Mouse (Mus musculus): ENCODE results near the gene Tbcel. TPM values are rescaled to one million over a fixed set of nuclear protein-coding genes. Genes with fewer than 3 reads are reported as not detected.

Tbcel gene
- polyA plus RNA-seq, 1 experiment from 2014 or later, result 4.8 TPM

GRCm38 (mm10) chr9:42471214-42471613 is 36.4 kb downstream of the Tbcel start:
- peak overlapping the region; percentile 78 for H3K27ac ChIP-seq (ENCODE audit: low read length)
- WGBS, result 29% methylated on average over 4 of the region's 4 CpGs

DNA sequence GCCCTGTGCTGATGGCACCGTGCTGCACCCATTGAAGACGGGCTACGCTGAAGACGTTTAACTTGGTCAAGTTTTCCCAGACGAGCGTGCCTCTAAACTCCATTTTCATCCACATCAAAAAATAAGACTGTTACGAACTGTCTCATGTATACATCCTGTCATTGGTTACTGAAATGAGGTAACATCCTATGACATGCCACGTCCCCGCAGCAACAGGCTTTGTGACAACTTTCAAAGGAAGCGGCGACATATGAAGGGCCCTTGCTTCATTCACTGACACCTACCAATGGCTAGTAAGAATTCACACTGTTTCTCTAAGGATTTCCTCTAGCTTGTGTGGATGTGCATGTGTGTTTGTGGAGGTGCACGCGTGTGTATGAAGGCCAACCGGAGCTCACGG is 38.3 kb downstream of the Tbcel start:
- H3K4me3 ChIP-seq (ENCODE audit: low read length), result no peak overlapping the region
- WGBS, result 87% methylated on average over 15 of the region's 15 CpGs
- no peak overlapping the region for H3K4me2 ChIP-seq (ENCODE audit: low read depth, low read length)
- no peaks in the 10 kb centered on the region for H3K9me3 ChIP-seq (ENCODE audit: control insufficient read depth, low read length)
- no peak overlapping the region for H3K27ac ChIP-seq (ENCODE audit: low read length)
- H3K36me3 ChIP-seq (ENCODE audit: control insufficient read depth, insufficient read depth, low read length), result no peaks in the 10 kb centered on the region
- H3K4me1 ChIP-seq (replicated peaks; ENCODE audit: control insufficient read depth, insufficient read depth, low read length), result peaks cover 28% of the 10 kb centered on the region
- ATAC-seq (ENCODE audit: low read depth), result no peak
- no peak overlapping the region for H3K9ac ChIP-seq (ENCODE audit: low read length)
- no peaks in the 10 kb centered on the region for H3K27me3 ChIP-seq (ENCODE audit: control insufficient read depth, insufficient read depth, low read depth, low read length)

More at GRCm38 (mm10) chr9:42471214-42471613, 36.4 kb downstream of the Tbcel start:
- no peaks in the 10 kb centered on the region for H3K9me3 ChIP-seq (ENCODE audit: control insufficient read depth, low read length)
- peak; percentile 64 for ATAC-seq (ENCODE audit: low read depth)
- peaks cover 20% of the 10 kb centered on the region for H3K4me1 ChIP-seq (replicated peaks; ENCODE audit: control insufficient read depth, insufficient read depth, low read length)
- peak overlapping the region; percentile 63 for H3K4me3 ChIP-seq (ENCODE audit: low read length)
- H3K36me3 ChIP-seq (ENCODE audit: control insufficient read depth, insufficient read depth, low read length), result no peaks in the 10 kb centered on the region
- peak overlapping the region; percentile 70 for H3K4me2 ChIP-seq (ENCODE audit: low read depth, low read length)
- H3K27me3 ChIP-seq (ENCODE audit: control insufficient read depth, insufficient read depth, low read depth, low read length), result no peaks in the 10 kb centered on the region
- H3K9ac ChIP-seq (ENCODE audit: low read length), result peak overlapping the region; percentile 80

DNA sequence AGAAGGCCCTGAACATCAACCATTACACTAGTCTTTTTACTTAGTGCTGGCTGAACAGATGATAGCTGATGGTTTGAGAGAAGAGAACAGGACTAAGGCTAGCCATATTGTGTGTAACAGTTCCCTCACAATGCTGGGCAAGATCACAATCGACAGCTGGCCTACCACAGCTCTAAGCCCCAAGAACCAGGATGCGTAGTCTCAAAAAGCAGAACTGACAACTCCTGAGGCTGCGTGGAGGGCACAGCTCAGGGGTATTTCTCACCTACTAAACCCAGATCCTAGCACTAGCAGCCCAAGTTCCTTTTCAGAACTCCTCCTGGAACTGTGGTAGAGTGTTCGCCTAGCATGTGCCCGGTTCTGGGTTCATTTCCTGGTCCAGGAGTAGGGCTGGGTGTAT is 39.2 kb downstream of the Tbcel start:
- H3K27me3 ChIP-seq (ENCODE audit: control insufficient read depth, insufficient read depth, low read depth, low read length), result no peaks in the 10 kb centered on the region
- H3K4me2 ChIP-seq (ENCODE audit: low read depth, low read length), result no peak overlapping the region
- H3K9ac ChIP-seq (ENCODE audit: low read length), result no peak overlapping the region
- H3K9me3 ChIP-seq (ENCODE audit: control insufficient read depth, low read length), result no peaks in the 10 kb centered on the region
- ATAC-seq (ENCODE audit: low read depth), result no peak
- peaks cover 35% of the 10 kb centered on the region for H3K4me1 ChIP-seq (replicated peaks; ENCODE audit: control insufficient read depth, insufficient read depth, low read length)
- no peak overlapping the region for H3K27ac ChIP-seq (ENCODE audit: low read length)
- 90% methylated on average over 5 of the region's 5 CpGs for WGBS
- H3K4me3 ChIP-seq (ENCODE audit: low read length), result no peak overlapping the region
- no peaks in the 10 kb centered on the region for H3K36me3 ChIP-seq (ENCODE audit: control insufficient read depth, insufficient read depth, low read length)

- no peaks in the 10 kb centered on the region for H3K27me3 ChIP-seq (ENCODE audit: control insufficient read depth, insufficient read depth, low read depth, low read length)
- H3K4me1 ChIP-seq (replicated peaks; ENCODE audit: control insufficient read depth, insufficient read depth, low read length), result peaks cover 41% of the 10 kb centered on the region
- no peak overlapping the region for H3K27ac ChIP-seq (ENCODE audit: low read length)
- H3K4me2 ChIP-seq (ENCODE audit: low read depth, low read length), result no peak overlapping the region
- ATAC-seq (ENCODE audit: low read depth), result peak; percentile 43; the same call in 1 of the 2 replicates
- WGBS, result 31% methylated on average over 12 of the region's 12 CpGs
- no peaks in the 10 kb centered on the region for H3K36me3 ChIP-seq (ENCODE audit: control insufficient read depth, insufficient read depth, low read length)
- H3K4me3 ChIP-seq (ENCODE audit: low read length), result no peak overlapping the region
- H3K9me3 ChIP-seq (ENCODE audit: control insufficient read depth, low read length), result no peaks in the 10 kb centered on the region
- no peak overlapping the region for H3K9ac ChIP-seq (ENCODE audit: low read length)
These were observed 40.3 kb downstream of the Tbcel start for GRCm38 (mm10) chr9:42467116-42467815.

- H3K27me3 ChIP-seq (ENCODE audit: control insufficient read depth, insufficient read depth, low read depth, low read length), result no peaks in the 10 kb centered on the region
- no peak overlapping the region for H3K4me2 ChIP-seq (ENCODE audit: low read depth, low read length)
- no peak for ATAC-seq (ENCODE audit: low read depth)
These were observed 41.9 kb downstream of the Tbcel start for GRCm38 (mm10) chr9:42465661-42466091.

GRCm38 (mm10) chr9:42464181-42464580 is 43.4 kb downstream of the Tbcel start:
- H3K9ac ChIP-seq (ENCODE audit: low read length), result no peak overlapping the region
- peak overlapping the region; percentile 21; the same call in 1 of the 2 replicates for H3K27ac ChIP-seq (ENCODE audit: low read length)
- H3K9me3 ChIP-seq (ENCODE audit: control insufficient read depth, low read length), result no peaks in the 10 kb centered on the region
- no peaks in the 10 kb centered on the region for H3K27me3 ChIP-seq (ENCODE audit: control insufficient read depth, insufficient read depth, low read depth, low read length)
- WGBS, result 82% methylated on average over 9 of the region's 9 CpGs
- H3K4me3 ChIP-seq (ENCODE audit: low read length), result no peak overlapping the region
- no peak overlapping the region for H3K4me2 ChIP-seq (ENCODE audit: low read depth, low read length)
- no peak for ATAC-seq (ENCODE audit: low read depth)
- peaks cover 52% of the 10 kb centered on the region for H3K4me1 ChIP-seq (replicated peaks; ENCODE audit: control insufficient read depth, insufficient read depth, low read length)
- no peaks in the 10 kb centered on the region for H3K36me3 ChIP-seq (ENCODE audit: control insufficient read depth, insufficient read depth, low read length)

More at GRCm38 (mm10) chr9:42465661-42466091, 41.9 kb downstream of the Tbcel start:
- Histone ChIP-seq H3K27ac (ENCODE audit: low read length) (0 out of 2 replicates have a peak overlapping the region, but pooled peaks have one; percentile 20), H3K9me3 (ENCODE audit: control insufficient read depth, low read length) (no peaks in the 10 kb centered on the region), H3K4me1 (replicated peaks; ENCODE audit: control insufficient read depth, insufficient read depth, low read length) (peaks cover 46% of the 10 kb centered on the region), H3K36me3 (ENCODE audit: control insufficient read depth, insufficient read depth, low read length) (no peaks in the 10 kb centered on the region), H3K4me3 (ENCODE audit: low read length) (no peak overlapping the region), H3K9ac (ENCODE audit: low read length) (no peak overlapping the region)
- 44% methylated on average over 5 of the region's 5 CpGs for WGBS

DNA sequence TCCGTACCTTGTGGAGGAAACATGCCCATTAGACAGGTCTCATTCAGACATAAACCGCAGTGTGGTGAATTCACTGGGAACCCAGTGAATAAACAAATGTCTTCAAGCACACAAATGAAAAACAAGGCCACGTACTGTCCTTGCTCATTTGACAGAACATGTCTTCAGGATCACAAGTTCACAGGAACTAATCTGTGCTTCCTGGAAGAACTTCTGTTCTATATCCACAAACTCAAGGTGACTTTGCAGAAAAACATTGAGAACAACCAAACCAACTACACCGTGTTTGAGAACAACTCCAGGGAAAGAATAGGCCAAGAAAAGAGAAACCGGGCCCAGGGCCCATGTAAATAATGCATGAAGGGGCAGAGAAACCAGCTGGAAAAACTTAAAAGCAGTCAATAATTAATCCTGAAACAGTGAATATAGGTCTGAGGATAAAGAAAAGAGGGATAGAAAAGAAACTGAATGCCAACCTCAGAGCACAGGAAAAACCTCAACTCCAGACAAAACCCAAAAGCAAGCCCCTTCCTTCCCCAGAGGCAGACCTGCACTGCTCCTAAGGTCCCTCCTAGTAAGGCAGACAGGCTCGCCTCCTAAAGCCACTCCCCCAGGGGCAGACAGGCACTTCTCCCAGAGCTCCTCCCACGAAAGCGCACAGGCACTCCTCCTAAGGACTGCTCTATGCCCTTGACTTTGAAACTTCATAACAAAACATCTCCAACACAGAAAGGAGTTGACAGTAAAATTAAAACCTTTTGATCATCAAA is 44.2 kb downstream of the Tbcel start:
- Histone ChIP-seq H3K4me3 (ENCODE audit: low read length) (peak overlapping the region; percentile 10; the same call in 1 of the 2 replicates), H3K27me3 (ENCODE audit: control insufficient read depth, insufficient read depth, low read depth, low read length) (no peaks in the 10 kb centered on the region)
- peak; percentile 90 for ATAC-seq (ENCODE audit: low read depth)

DNA sequence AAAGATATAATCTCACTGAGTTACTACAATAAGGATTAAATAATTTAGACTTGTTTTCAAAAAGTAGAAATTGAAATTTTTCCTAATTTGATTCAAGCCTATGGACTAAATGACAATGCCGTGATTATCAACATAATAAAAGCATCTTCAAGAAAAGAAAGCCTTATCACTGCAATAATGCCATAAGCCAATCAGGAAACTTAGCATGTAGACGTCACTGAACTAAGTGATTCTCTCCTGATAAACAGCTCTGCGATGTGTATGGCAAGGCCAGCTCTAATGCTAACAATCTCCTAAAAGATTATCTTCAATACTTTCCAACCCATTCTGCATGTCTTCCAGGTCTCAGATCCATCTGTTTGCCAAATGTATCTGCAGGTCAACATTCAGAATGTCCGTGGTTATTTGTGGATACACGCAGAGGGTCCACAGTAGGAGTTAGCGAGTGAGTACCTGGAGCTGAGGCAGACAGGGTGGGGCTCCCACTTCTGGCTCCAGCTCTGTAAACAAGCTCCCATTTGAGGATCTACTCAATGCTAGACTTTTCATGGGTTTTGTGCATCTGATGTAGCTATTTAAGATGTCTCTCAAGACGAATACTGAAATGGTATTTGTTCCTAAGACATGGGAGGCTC is 44.9 kb downstream of the Tbcel start:
- no peaks in the 10 kb centered on the region for H3K9me3 ChIP-seq (ENCODE audit: control insufficient read depth, low read length)
- WGBS, result 66% methylated on average over 7 of the region's 7 CpGs
- 0 out of 2 replicates have a peak overlapping the region, but pooled peaks have one; percentile 21 for H3K4me2 ChIP-seq (ENCODE audit: low read depth, low read length)
- H3K4me3 ChIP-seq (ENCODE audit: low read length), result no peak overlapping the region
- no peaks in the 10 kb centered on the region for H3K27me3 ChIP-seq (ENCODE audit: control insufficient read depth, insufficient read depth, low read depth, low read length)
- no peak for ATAC-seq (ENCODE audit: low read depth)
- H3K27ac ChIP-seq (ENCODE audit: low read length), result peak overlapping the region; percentile 84
- no peaks in the 10 kb centered on the region for H3K36me3 ChIP-seq (ENCODE audit: control insufficient read depth, insufficient read depth, low read length)
- no peak overlapping the region for H3K9ac ChIP-seq (ENCODE audit: low read length)
- H3K4me1 ChIP-seq (replicated peaks; ENCODE audit: control insufficient read depth, insufficient read depth, low read length), result peaks cover 54% of the 10 kb centered on the region

More for the DNA sequence above, 44.2 kb downstream of the Tbcel start:
- Histone ChIP-seq H3K4me2 (ENCODE audit: low read depth, low read length) (peak overlapping the region; percentile 21; the same call in 1 of the 2 replicates), H3K4me1 (replicated peaks; ENCODE audit: control insufficient read depth, insufficient read depth, low read length) (peaks cover 56% of the 10 kb centered on the region), H3K9ac (ENCODE audit: low read length) (no peak overlapping the region), H3K9me3 (ENCODE audit: control insufficient read depth, low read length) (no peaks in the 10 kb centered on the region), H3K36me3 (ENCODE audit: control insufficient read depth, insufficient read depth, low read length) (no peaks in the 10 kb centered on the region), H3K27ac (ENCODE audit: low read length) (peak overlapping the region; percentile 84)
- 24% methylated on average over 8 of the region's 8 CpGs for WGBS

All from lung, embryonic 16.5 days (tissue).